Mouse (Mus musculus) adrenal gland, adult 8-10 months (tissue): ENCODE measurements around the gene Tmem45b. TPM values are rescaled to one million over a fixed set of nuclear protein-coding genes. Genes with fewer than 3 reads are reported as not detected.
A peak's percentile ranks its signal among the peaks of the same experiment; 100 is the strongest.
"Not testable (repeated sequence)": the region's sequence is repeated elsewhere in the genome, so short reads cannot be mapped to it uniquely, and the experiment has no call there.

Source experiments
- DNase-seq: peaks from one replicate; pipeline ENCODE4 v3.0.0; 2022
- total RNA-seq, 4 experiments: library from RNA; stranded (reverse); gene quantifications; 2 replicates each; pipeline ENCODE4 v1.2.4; 2022

The Tmem45b gene
- 10 to 100 TPM; 16.2 to 65.4 (median 27.5) TPM for total RNA-seq

DNA sequence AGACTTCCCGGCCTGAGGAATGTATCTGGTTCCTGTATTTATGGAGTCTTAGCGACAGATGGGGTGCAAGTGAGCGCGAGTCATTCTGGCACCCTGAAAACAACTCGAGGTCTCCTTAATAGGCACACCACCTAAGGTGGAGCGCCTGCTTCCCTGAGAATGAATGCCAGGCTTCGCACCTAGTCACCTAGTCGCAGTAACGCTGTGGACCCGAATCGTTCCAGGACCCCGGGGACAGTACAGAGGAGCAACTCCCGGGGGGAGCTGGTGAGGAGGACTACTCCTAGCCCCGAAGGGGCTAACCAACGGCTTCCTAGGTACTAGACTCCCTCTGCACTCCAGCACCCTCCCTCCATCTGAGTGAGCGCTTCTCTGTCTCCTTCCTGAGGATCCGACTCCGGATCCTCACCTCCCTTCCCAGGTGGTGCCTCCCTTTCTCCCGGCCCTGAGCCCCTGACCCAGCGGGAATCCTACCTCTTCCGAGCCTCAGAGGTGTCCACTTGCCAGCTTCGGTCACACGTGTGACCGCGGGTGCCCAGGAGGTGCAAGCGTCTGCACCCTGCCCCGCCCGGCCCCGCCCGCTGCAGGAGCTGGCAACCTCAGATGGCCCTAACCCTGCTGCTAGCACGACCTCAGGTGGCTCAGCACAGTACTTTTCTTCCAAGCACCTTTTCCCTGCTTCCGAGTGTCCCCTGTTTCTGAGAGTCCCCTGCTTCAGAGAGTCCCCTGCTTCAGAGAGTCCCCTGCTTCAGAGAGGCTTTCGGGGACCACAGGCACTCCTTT lies at the start of gene Tmem45b:
Tmem45b (minus strand) TSS at position 771 of the 783 bp plus-strand sequence.
- DNase-seq = no peak

DNA sequence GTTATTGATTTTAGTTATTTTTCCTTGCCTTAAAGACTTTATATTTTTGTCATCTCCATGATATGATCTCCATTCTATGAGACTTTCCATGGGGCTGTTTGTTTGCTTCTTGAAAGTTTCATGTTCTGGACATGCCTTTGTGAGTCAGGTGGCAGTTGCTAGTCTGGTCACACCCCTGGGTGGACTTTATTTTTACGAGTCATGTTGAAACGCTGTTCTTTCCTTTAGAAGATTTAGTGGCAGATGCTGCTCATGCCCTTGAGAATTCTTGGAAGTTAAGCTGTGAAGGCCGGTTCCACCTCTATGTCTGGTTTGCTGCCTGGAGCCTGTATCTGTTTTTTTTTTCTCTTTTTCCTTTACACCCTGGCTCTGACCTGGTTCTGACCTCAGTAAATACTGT lies 43.9 kb upstream of the Tmem45b start:
- DNase-seq = peak; percentile 12

DNA sequence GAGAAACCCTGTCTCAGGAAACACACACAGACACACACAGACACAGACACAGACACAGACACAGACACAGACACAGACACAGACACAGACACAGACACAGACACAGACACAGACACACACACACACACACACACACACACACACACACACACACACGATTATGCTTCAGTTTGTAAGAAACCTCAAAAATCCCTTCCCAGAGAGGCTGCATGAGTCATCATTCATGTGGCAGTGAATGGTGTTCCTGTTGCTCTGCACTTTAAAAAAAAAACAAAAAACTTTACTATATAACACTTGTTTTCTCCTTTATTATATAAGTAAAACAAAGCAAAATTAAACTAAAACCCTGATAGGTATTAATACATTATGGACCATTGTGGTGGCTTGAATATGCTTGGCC lies 37.0 kb upstream of the Tmem45b start:
- DNase-seq = not testable (repeated sequence)

DNA sequence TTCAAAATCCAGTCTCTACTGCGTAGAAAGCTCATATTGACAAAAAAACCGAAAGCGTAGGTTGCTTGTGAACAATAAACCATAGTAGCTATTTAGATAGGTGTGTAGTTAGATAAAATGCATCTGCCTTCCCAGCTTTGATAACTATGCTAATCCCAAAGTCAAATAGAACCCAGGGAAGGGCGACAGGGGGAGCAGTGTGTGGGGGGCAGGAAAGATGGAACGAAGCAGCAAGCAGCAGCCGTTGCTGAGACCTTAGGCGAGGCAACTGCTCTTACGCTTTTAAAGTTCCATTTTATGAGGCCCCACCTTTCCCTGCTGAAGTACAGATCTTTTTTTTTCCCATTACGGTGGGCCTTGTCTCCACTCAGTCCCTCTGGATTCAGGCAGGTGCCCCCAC lies 1.1 kb downstream of the Tmem45b start:
- DNase-seq = no peak

DNA sequence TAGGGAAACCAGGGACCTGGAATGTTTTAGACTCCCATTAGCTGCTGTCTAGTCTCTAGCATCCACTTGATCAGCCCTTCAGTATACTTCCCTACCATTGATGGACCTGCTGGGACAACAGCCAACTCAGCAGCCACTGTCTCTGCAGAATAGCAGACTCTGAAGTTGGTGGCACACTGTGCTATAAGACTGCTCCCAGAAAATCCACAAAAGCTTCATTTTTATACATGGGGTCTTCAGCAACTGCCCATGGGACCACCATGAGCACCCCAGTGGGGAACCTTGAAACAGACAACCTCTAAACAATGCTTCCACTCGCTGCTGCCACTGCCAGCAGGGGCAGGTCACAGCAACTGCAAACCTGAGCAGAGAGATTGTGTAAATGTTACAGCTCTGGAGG lies 9.9 kb downstream of the Tmem45b start:
- DNase-seq = no peak

DNA sequence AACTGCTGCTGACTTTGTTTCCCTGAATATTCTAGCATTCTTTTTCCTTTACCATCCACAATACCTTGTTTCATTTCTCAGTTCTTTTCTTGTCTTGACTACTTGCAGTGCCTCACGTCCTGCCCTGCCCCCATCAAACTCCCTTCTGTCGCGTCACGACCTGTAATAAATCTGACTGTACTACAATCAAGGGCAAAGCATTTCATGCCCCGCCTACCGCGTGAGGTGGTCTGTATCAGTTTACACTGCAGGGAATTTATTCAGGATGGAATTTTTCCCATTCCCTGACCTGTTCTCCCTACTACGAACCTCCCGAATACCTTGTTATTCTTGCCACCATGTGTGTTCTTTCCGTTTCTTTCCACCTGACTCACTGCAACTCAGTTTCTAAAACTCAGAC lies 12.1 kb downstream of the Tmem45b start:
- peak; percentile 30 for DNase-seq

DNA sequence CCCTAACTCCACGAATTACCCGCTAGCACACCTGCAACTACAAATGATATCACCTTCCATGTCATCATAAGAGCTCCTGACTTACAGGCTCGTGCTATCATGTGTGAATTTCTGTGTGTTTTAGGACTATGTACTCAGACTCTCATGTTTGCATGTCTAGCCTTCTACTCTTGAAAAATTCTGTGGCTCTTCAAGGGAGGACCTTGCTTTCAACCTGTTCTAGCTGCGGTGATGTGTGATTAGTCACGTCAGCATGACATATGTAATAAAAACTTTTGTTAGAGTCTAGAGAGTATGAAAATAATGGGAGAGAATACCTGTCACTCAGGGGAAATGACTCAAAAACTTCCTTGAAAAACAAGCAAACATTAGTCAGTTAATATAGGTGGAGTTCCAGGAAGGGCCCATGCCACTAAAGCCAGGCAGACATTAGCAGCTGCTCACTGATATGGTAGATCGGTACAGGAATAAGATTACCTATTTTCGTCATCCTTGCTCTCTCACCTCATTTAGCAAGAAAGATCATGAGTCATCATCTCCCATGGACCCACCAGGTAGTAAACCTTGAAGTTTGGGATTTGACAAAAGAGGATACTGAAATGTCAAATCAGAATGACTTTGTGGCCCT lies 15.0 kb downstream of the Tmem45b start:
- no peak for DNase-seq

DNA sequence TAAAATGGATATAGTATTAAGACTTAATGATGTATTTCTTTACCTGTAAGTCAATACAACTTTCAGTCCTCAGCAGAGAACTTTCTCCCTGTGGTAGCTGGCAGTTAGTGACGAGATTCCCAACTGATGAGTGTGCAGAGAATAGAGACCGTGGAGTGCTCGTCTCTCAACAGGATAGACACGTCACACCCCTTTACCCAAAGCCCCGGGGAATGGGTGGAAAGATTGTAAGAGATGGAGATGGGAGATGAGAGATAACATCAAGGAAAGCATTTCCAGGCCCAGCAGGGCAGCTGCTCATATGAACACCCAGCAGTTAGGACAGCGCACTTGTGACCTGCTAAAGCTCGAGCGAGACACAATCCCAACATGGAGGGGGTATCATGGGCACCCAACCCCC lies 20.0 kb downstream of the Tmem45b start:
- no peak for DNase-seq

DNA sequence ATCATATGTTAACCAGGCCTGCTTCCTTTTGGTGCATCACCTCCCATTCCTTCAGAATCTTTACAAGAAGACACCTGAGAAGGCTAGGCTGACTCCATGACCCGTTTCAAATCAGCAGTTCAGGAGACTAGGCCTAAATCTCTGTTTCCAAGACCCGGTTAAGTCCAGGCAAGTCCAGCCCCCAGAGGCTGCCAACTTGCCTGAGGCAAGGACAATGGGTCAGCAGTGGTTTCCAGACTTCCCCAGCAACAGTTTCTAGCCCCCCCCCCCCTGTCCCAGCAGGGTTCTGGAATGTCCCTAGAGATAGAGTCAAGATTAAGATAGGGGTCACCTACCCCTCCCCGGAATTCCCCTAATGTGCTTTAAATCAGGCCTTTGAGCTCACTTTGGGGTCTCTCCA lies 22.8 kb downstream of the Tmem45b start:
- DNase-seq = no peak

DNA sequence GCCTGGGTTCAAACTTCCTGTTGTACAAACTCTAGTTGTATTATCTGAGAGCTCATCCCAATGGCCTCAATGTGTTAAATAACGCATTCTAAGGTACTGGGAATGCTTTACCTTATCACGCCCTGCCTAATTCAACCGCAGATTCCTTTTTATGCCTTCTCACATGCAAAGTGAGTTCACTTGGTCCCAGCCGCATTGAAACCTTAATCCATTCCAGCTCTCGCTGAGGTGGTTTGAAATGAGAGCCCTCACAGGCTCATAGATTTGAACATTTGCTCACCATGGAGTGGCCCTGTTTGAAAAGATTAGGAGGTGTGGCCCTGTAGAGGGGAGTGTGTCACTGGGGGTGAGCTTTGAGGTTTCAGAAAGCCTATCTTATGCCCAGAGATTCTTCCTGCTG lies 23.9 kb downstream of the Tmem45b start:
- no peak for DNase-seq

DNA sequence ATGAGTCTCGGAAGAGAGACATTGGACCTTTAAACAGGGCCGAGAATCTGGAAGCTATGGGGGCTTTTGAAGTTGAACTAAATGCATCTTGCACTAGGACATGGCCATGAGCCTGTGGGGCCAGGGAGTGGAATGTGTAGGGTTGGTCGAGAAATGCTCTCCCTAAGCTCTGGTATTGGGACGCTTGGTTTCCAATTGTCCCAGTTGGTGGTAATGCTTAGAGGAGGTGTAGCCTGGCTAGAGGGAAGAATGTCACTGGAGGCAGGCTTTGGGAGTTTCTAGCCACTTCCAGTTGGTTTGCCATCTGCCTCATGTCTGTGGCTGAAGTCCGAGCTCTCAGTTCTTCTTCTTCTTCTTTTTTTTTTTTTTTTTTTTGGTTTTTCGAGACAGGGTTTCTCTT lies 24.9 kb downstream of the Tmem45b start:
- DNase-seq = no peak

DNA sequence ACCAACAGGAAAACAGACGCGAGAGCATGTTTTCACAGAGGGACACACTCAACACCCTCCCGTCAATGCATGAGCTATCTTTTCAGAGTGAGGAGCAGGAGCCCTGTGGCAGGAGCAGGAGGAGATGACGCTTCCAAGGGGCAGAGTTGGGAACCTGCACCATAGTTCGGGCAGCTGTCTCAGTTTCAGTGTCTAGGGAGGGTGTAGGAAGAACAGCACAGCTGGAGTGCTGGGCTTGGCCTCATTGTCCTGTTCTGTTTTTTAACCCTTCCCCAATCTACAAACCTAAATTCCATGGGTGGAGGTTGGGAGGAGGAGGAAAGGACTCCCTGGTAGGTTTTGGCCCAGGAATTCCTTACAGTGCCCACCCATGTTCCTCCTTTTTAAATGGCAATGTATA lies 25.4 kb downstream of the Tmem45b start:
- no peak for DNase-seq

DNA sequence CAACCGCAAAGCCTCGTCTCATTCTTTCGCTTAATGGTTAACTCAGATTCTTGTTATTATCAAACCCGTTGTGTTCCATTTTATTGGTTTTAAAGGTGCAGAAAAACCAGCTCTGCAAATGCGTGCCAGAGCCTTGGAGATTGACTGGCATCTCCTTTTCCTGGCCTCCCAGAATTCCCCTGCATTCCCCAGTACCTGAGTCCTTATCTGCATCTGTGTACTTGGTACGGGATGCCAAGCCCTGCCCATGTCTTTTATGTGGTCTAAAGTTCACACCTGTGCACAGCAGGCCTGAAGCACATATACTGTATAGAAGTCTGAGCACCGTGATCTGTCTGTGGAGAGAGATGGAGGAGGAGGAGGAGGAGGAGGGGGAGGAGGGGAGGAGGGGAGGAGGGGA lies 26.4 kb downstream of the Tmem45b start:
- no peak for DNase-seq

DNA sequence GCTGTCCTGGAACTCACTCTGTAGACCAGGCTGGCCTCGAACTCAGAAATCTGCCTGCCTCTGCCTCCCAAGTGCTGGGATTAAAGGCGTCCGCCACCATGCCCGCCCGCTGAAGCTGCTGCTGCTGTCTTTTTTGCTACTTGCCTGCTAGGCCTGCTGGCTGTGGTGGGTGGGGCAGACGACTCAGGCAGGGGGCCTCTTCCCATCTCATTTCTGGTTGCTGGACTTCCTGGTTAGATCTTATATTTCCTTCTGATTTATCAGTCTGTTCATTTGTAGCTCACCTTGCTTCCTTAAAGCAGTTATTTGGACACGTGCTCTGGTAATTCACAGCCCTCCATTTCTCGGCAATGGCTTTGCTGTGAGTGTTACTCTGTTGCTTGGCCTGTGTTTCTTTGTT lies 28.8 kb downstream of the Tmem45b start:
- no peak for DNase-seq

DNA sequence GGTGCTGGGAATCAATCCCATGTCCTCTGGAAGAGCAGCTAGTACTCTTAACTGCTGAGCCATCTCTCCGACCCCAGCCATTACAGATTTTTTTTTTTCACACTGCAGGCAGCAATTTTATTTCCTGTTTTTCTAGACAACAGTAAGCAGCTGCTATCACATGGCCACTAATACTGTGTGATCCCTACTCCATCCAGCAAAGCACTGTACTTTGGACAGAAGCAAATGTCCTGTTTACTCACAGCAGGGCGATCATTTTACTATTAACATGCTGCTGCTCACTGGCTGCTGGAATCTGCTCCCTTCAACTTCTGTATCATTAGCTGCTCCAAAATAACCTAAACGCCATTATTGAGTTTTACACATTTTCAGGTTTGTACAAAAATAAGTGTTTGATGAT lies 30.8 kb downstream of the Tmem45b start:
- no peak for DNase-seq

DNA sequence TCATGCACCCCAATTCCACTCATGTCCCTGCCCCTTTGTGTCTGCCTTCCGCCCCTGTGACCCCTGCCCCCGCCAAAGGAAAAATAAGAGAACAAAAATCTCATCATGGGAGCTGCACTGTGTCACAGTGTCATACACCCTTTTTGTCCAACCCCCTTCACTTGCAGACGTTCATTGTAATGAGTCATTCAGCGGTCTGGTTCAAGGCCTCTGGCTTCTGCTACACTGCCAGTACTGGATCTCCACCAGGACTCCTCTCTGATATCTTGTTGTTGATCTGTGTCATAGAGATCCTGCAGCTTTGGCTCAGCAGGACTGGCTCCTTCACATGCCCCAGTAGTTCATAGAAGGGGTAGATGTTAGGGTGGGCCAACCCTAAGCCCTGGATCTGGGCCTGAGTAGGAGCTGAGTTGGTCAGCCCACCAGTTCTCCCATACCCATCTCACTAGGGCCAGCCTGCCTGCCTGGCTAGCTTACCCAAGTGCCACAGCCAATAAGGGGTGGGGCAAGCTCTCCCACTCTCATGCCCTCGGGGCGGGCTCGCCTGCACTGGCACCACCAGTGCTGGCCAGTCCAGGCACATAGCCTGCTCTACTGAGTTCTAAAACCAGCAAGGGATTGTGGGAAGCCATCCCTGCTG lies 31.8 kb downstream of the Tmem45b start:
- DNase-seq = peak; percentile 76

DNA sequence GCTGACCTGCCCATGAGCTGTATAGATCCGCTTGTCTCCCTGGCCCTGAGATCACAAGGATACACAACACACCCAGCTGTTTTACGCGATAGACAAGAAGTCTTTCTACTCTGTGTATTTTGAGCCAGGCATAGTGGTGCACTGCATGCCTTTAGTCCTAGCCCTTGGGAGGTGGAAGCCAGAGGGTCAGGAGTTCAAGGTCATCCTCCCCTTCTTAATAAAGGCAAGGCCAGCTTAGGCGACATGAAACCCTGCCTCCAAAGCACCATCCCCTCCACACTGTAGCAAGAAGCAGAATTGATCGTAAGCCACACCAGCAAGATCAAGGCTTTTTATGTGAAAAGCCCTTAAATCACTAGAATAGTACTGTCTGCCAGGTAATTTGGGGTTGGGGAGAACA lies 32.5 kb downstream of the Tmem45b start:
- no peak for DNase-seq

DNA sequence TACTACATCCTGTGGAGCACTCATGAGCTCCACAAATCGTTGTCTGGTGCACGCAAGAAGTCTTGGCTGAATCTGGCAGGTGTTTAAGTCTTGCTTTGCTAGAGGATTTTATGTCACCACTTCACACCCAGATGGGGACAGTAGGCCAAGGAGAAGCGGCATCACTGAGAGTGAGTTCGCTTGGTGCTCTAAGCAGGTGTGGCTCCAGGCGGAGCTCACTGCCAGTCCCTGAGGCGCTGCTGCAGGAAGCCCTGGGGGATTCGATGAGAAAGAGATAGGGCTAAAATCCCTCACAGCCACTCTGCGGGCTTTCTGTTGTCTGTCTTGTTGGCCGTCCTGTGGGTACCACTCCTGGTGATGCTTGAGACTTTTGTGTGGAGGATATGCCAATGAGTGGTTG lies 34.3 kb downstream of the Tmem45b start:
- DNase-seq = no peak

DNA sequence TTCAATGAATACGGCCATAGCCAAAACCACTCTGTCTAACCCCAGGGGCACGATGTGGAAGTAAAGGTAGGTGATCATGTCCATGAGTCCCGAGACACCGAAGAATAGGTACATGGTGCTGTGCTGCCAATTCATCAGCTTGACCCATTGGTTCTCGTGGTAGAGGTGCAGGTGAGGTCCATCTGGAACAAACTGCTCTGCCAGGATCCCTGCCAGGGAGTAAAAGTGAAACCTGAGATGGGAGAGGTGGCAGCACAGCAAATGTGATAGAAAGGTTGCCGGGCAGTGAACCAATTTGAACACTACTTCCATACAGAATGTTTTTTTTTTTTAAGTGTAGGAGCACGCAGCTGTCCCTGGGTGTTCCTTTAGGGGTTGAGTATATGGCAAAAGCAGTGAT lies 35.3 kb downstream of the Tmem45b start:
- no peak for DNase-seq

DNA sequence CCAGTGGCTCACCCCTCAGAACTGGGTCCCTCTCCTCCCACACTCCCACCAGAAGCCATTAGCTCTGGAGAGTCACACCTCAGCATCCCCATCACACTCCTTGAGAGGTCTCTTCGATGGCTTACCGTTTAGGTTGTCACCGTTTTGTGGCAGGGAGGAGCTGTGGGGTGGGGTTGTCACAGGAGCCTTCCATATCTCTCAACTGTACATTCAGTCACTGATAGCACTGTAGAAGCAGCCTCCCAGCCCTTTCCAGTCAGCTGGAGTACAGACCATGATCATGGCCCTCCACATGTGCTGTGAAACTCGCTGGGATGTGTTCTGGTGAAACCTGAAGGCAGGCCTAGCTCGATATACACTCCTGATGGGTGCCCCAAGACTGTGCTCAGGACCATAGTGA lies 42.1 kb downstream of the Tmem45b start:
- no peak for DNase-seq

DNA sequence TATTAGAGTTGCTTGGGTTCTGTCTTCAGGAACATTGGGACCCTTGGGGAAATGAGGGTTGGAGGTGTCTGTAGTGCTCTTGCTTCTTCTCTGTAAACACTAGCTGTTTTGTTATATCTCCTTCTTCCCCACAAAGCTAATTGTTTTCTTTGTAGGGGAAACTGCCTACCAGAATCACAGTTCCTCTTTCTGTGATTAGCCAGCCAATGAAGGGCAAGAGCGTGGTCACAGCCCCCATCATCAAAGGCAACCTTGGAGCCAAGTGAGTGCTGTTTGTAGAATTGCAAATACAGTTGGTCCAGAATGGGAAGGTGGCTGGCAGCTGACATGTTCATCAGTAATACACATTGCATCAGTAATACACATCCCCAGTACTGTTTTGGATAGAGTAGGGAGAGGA lies 45.4 kb downstream of the Tmem45b start:
- no peak for DNase-seq

DNA sequence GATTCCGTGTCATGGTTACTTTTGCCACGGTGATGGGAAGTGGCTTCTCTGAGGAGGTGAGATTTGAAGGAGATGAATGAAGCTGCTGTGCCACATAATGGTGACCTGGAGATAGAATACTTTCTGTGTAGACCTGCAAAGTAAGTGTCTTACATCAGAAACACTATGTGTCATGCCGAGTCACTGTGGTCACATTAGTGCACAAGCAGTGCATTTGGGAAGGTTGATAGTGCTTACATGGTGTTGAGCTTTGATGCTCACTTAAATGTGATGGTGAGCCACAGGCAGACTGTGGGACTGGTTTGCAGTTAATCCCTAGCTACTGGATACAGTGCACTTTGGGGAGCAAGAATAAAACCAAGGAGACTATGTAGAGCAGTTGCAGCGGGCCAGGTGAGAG lies 52.1 kb downstream of the Tmem45b start:
- DNase-seq = no peak

DNA sequence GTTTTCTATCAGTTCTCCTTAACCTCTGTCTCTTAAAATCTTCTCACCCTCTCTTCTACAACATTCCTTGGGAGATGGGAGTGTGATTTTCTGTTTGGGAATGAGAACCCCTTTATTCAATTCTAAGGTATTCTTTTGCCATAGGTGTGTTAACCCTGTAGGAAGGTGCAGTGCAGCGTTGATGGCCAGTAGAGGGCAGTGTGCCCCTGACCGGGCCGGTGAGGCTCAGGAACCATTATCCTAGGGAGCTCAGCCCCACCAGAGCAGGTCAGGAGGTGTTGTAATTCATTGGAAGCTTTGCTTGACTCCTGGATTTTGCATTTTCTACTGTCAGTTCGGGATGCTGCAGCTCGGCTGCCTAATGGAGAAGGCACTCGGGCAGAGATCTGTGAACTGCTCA lies 59.0 kb downstream of the Tmem45b start:
- no peak for DNase-seq

DNA sequence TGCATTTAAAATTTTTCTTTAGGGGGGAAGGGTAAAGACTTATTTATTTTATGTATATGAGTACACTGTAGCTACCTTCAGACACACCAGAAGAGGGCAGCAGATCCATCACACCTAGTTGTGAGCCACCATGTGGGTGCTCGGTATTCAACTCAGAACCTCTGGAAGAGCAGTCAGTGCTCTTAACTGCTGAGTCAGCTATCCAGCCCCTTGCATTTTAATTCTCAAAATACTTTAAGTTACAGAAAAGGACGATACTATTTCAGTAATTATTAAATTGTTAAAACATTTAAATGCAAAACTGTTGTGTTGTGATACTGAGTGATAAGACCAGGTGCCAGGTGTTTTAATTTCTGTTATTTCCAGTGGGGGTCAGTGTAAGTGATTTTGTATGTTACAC lies 60.0 kb downstream of the Tmem45b start:
- DNase-seq = no peak
